Mouse (Mus musculus) forebrain, embryonic 12.5 days (tissue): ENCODE results near the gene Slc38a1. TPM values are rescaled to one million over a fixed set of nuclear protein-coding genes. Genes with fewer than 3 reads are reported as not detected.
A peak's percentile ranks its signal among the peaks of the same experiment; 100 is the strongest.

ENCODE experiments used
- ATAC-seq: fragments of 200-750 bp; cut with Nextera tagmentation; 2 replicates; pipeline ENCODE4 v1.8.0; 2017; ENCODE audit warnings: moderate TSS enrichment; ENCODE audit not compliant: low FRiP score
- H3K27ac ChIP-seq: fragments of 300-500 bp; sonication (generic); 2 replicates; pipeline ENCODE4 v1.5.1; 2016; ENCODE audit warnings: mild to moderate bottlenecking
- H3K27me3 ChIP-seq: fragments of 300-500 bp; sonication (generic); 2 replicates; pipeline ENCODE4 v1.6.1; 2016; ENCODE audit warnings: mild to moderate bottlenecking
- H3K36me3 ChIP-seq: fragments of 300-500 bp; sonication (generic); replicated peaks from 2 replicates; pipeline ENCODE4 v1.6.1; 2016; ENCODE audit warnings: mild to moderate bottlenecking
- H3K4me1 ChIP-seq: fragments of 300-500 bp; sonication (generic); 2 replicates; pipeline ENCODE4 v1.6.1; 2016
- H3K4me2 ChIP-seq: fragments of 300-500 bp; sonication (generic); 2 replicates; pipeline ENCODE4 v1.6.1; 2016; ENCODE audit warnings: mild to moderate bottlenecking, moderate library complexity
- H3K4me3 ChIP-seq: fragments of 300-500 bp; sonication (generic); replicated peaks from 2 replicates; pipeline ENCODE4 v1.5.1; 2016; ENCODE audit warnings: mild to moderate bottlenecking
- H3K9ac ChIP-seq: fragments of 300-500 bp; sonication (generic); 2 replicates; pipeline ENCODE4 v1.6.1; 2016; ENCODE audit warnings: mild to moderate bottlenecking
- H3K9me3 ChIP-seq: fragments of 300-500 bp; sonication (generic); 2 replicates; pipeline ENCODE4 v1.6.1; 2016
- WGBS: fragments of 180-500 bp; shearing (Covaris S2); methylation state at CpG from one replicate; pipeline ENCODE4 v1.1.7; 2016; 5-methylcytosine and 5-hydroxymethylcytosine counted together
- polyA plus RNA-seq: library from polyadenylated mRNA; unstranded; fragments of >200 nt; fragmentation: Nextera tagmentation; extraction: Ambion mirVana; gene quantifications from 2 replicates; pipeline ENCODE4 v1.2.1, GENCODE M21; 2016

The Slc38a1 gene
- polyA plus RNA-seq, 1 experiment from 2014 or later = 148 TPM

- ATAC-seq = no peak
- WGBS = 81% methylated on average over 8 of the region's 8 CpGs
- Histone ChIP-seq H3K4me1 (0 out of 2 replicates have a peak, but pooled peaks cover 8% of the 10 kb centered on the region), H3K9me3 (no peaks in the 10 kb centered on the region), H3K27me3 (no peaks in the 10 kb centered on the region), H3K27ac (no peak overlapping the region), H3K4me3 (no peak overlapping the region), H3K9ac (no peak overlapping the region), H3K36me3 (no peaks in the 10 kb centered on the region), H3K4me2 (no peak overlapping the region)
Observed at GRCm38 (mm10) chr15:96654714-96655113, 12.0 kb upstream of the Slc38a1 start.

GRCm38 (mm10) chr15:96653011-96653410, 10.3 kb upstream of the Slc38a1 start:
- Histone ChIP-seq H3K27me3 (no peaks in the 10 kb centered on the region), H3K4me3 (no peak overlapping the region), H3K27ac (no peak overlapping the region), H3K9me3 (no peaks in the 10 kb centered on the region), H3K9ac (no peak overlapping the region), H3K36me3 (no peaks in the 10 kb centered on the region), H3K4me1 (0 out of 2 replicates have a peak, but pooled peaks cover 7% of the 10 kb centered on the region), H3K4me2 (no peak overlapping the region)
- 93% methylated on average over 16 of the region's 16 CpGs for WGBS
- no peak for ATAC-seq

GRCm38 (mm10) chr15:96652531-96652930, 9.8 kb upstream of the Slc38a1 start:
- Histone ChIP-seq H3K27me3 (no peaks in the 10 kb centered on the region), H3K36me3 (no peaks in the 10 kb centered on the region), H3K4me3 (no peak overlapping the region), H3K4me1 (peaks cover 2% of the 10 kb centered on the region; the same call in 1 of the 2 replicates), H3K9ac (no peak overlapping the region), H3K9me3 (no peaks in the 10 kb centered on the region), H3K4me2 (no peak overlapping the region), H3K27ac (no peak overlapping the region)
- no peak for ATAC-seq
- 71% methylated on average over 10 of the region's 10 CpGs for WGBS

- no peak overlapping the region for H3K27ac ChIP-seq
- WGBS = 33% methylated on average over 14 of the region's 15 CpGs
- no peaks in the 10 kb centered on the region for H3K27me3 ChIP-seq
- no peaks in the 10 kb centered on the region for H3K9me3 ChIP-seq
- no peak overlapping the region for H3K4me3 ChIP-seq
- H3K4me2 ChIP-seq = peak overlapping the region; percentile 15; the same call in 1 of the 2 replicates
- H3K9ac ChIP-seq = no peak overlapping the region
- ATAC-seq = no peak
- H3K36me3 ChIP-seq = no peaks in the 10 kb centered on the region
- no peaks in the 10 kb centered on the region; the same call in 1 of the 2 replicates for H3K4me1 ChIP-seq
Observed at GRCm38 (mm10) chr15:96647376-96647775, 4.7 kb upstream of the Slc38a1 start.

GRCm38 (mm10) chr15:96641821-96642435, 785 bp downstream of the Slc38a1 start:
- ATAC-seq = peak; percentile 4; the same call in 1 of the 2 replicates
- no peaks in the 10 kb centered on the region for H3K27me3 ChIP-seq

GRCm38 (mm10) chr15:96641111-96641820, 1.4 kb downstream of the Slc38a1 start:
- Histone ChIP-seq H3K4me2 (peak overlapping the region; percentile 77), H3K9ac (peak overlapping the region; percentile 97), H3K4me1 (peaks cover 32% of the 10 kb centered on the region), H3K27me3 (no peaks in the 10 kb centered on the region), H3K4me3 (peak overlapping the region; percentile 85), H3K36me3 (peaks cover 25% of the 10 kb centered on the region), H3K27ac (peak overlapping the region; percentile 100), H3K9me3 (no peaks in the 10 kb centered on the region)
- ATAC-seq = peak; percentile 69
- under 1% methylated on average over 63 of the region's 63 CpGs for WGBS

More at GRCm38 (mm10) chr15:96641821-96642435, 785 bp downstream of the Slc38a1 start:
- peak overlapping the region; percentile 77 for H3K4me2 ChIP-seq
- no peaks in the 10 kb centered on the region for H3K9me3 ChIP-seq
- H3K27ac ChIP-seq = peak overlapping the region; percentile 100
- peaks cover 20% of the 10 kb centered on the region for H3K36me3 ChIP-seq
- H3K9ac ChIP-seq = peak overlapping the region; percentile 97
- H3K4me3 ChIP-seq = peak overlapping the region; percentile 85
- under 1% methylated on average over 31 of the region's 31 CpGs for WGBS
- H3K4me1 ChIP-seq = peaks cover 32% of the 10 kb centered on the region

GRCm38 (mm10) chr15:96640291-96640985, 2.3 kb downstream of the Slc38a1 start:
- Histone ChIP-seq H3K4me2 (peak overlapping the region; percentile 77), H3K9ac (peak overlapping the region; percentile 97), H3K36me3 (peaks cover 33% of the 10 kb centered on the region), H3K4me1 (peaks cover 32% of the 10 kb centered on the region), H3K27ac (peak overlapping the region; percentile 100), H3K27me3 (no peaks in the 10 kb centered on the region), H3K9me3 (peaks cover 3% of the 10 kb centered on the region; the same call in 1 of the 2 replicates), H3K4me3 (peak overlapping the region; percentile 85)
- WGBS = 5% methylated on average over 16 of the region's 16 CpGs
- no peak; the same call in 1 of the 2 replicates for ATAC-seq

GRCm38 (mm10) chr15:96639630-96640029, 3.1 kb downstream of the Slc38a1 start:
- peaks cover 41% of the 10 kb centered on the region for H3K36me3 ChIP-seq
- peak overlapping the region; percentile 85 for H3K4me3 ChIP-seq
- no peaks in the 10 kb centered on the region for H3K27me3 ChIP-seq
- H3K4me1 ChIP-seq = peaks cover 32% of the 10 kb centered on the region
- H3K27ac ChIP-seq = peak overlapping the region; percentile 36; the same call in 1 of the 2 replicates
- 63% methylated on average over 8 of the region's 8 CpGs for WGBS
- ATAC-seq = no peak
- peak overlapping the region; percentile 77 for H3K4me2 ChIP-seq
- H3K9me3 ChIP-seq = peaks cover 12% of the 10 kb centered on the region
- H3K9ac ChIP-seq = peak overlapping the region; percentile 97; the same call in 1 of the 2 replicates

- Histone ChIP-seq H3K9ac (no peak overlapping the region), H3K27ac (no peak overlapping the region), H3K4me2 (0 out of 2 replicates have a peak overlapping the region, but pooled peaks have one; percentile 77), H3K36me3 (peaks cover 49% of the 10 kb centered on the region), H3K4me3 (peak overlapping the region; percentile 85; the same call in 1 of the 2 replicates), H3K4me1 (peaks cover 32% of the 10 kb centered on the region), H3K9me3 (peaks cover 16% of the 10 kb centered on the region), H3K27me3 (no peaks in the 10 kb centered on the region)
- ATAC-seq = no peak
- 91% methylated on average over 2 of the region's 2 CpGs for WGBS
Observed at GRCm38 (mm10) chr15:96638656-96639055, 4.1 kb downstream of the Slc38a1 start.

GRCm38 (mm10) chr15:96638173-96638572, 4.5 kb downstream of the Slc38a1 start:
- H3K27me3 ChIP-seq = no peaks in the 10 kb centered on the region
- no peak overlapping the region for H3K27ac ChIP-seq
- peaks cover 32% of the 10 kb centered on the region for H3K4me1 ChIP-seq
- no peak for ATAC-seq
- H3K9ac ChIP-seq = no peak overlapping the region
- H3K4me2 ChIP-seq = no peak overlapping the region
- H3K9me3 ChIP-seq = peaks cover 18% of the 10 kb centered on the region
- H3K4me3 ChIP-seq = 0 out of 2 replicates have a peak overlapping the region, but pooled peaks have one; percentile 3
- 83% methylated on average over 10 of the region's 10 CpGs for WGBS
- peaks cover 54% of the 10 kb centered on the region for H3K36me3 ChIP-seq

- no peak for ATAC-seq
Observed at GRCm38 (mm10) chr15:96634670-96635405, 7.9 kb downstream of the Slc38a1 start.

More at GRCm38 (mm10) chr15:96634670-96635405, 7.9 kb downstream of the Slc38a1 start:
- H3K9ac ChIP-seq = no peak overlapping the region
- no peak overlapping the region for H3K4me3 ChIP-seq
- H3K4me2 ChIP-seq = no peak overlapping the region
- no peak overlapping the region for H3K27ac ChIP-seq
- H3K36me3 ChIP-seq = peaks cover 83% of the 10 kb centered on the region
- no peaks in the 10 kb centered on the region for H3K27me3 ChIP-seq
- peaks cover 21% of the 10 kb centered on the region for H3K9me3 ChIP-seq
- H3K4me1 ChIP-seq = peaks cover 25% of the 10 kb centered on the region
- 92% methylated on average over 19 of the region's 19 CpGs for WGBS
